Mouse (Mus musculus): Measurements from ENCODE around the gene Nags.

DNA sequence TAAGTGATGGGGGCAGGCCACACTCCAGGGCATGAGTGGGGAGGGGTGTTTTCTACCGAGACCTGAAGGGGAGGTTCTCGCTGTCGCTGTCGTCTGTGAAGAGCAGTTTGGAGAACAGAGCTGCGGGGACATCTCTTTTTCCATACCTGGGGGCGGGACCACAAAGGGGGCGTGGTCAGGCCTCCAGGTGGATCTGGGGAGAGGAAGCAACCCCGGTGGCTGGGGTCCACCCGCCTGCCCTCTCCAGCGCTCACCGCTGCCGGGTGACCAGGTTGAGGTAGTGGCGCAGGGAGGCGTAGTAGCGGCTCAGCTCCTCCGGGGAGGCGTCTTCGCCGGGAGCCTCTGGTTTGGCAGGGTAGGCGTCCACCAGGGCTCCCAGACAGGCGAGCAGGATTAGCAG lies 38.4 kb upstream of the Nags start:
- TF ChIP-seq POLR2A (IDR thresholded peaks at IDR 0.05; ENCODE audit: low read depth, low read length): no peak
- no peak for TF ChIP-seq CTCF (IDR thresholded peaks at IDR 0.05; ENCODE audit: extremely low read depth, insufficient read length, insufficient replicate concordance, low read depth, low read length)

Data from small intestine, adult 2 months (tissue).